Mouse (Mus musculus): Measurements from ENCODE around the gene Hephl1.
"Not testable (repeated sequence)": the region's sequence is repeated elsewhere in the genome, so short reads cannot be mapped to it uniquely, and the experiment has no call there.

Hephl1 gene

DNA sequence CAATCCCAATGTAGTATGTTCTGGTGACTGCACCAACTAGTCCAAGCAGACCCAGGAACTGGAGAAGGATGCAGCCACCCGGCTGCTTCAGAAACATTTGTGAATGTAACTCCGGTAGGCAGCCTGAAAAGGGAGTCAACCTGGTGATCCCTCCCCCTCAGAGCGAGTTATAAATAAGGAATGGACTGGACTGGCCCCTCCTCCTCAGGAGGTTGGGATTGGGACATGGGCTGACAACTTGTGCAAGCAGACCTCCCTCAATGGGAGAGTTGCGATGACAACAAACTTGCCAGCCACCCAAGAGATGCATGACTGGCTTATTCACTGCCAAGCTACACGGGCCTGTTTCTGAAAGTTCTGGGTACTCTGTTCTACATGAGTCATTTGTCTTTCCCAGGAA is at the start of gene Hephl1:
TSS of gene Hephl1 (minus strand) at position 101 of the 400 bp plus-strand sequence.
- in situ Hi-C loops (cut with MboI, MseI): no loop called here

DNA sequence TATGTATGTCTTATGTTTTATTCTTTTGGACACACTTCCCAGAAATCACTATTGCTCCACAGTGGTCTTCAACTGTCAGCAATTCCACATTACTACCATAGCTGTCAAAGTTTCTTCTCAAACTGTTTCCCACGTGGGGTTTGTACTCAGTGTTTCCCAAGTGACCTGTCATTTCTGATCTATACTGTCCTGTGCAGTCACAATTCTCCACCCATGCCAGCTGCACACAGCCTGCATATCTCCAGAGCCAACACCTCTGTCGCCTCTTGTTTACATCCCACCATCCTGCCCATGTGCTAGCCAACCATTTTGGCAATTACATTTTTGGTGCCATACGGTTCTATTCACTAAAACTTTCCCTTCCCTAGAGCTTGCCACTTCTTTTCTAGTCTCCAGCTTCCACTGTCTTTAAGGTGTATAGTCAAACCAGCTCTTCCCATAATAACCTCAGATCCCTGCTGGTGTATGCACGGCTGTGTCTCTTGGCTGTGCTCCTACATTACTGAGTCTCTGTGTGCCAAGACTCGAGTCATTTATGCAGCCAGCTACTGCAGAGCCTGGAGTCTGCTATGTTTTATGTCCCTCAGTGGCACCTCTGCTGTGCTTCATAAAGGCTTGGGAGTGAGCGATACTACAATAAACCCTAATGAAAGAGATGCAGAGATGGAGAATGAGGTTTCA is 37.5 kb upstream of the Hephl1 start:
- in situ Hi-C loops (cut with MboI, MseI): no loop called here

DNA sequence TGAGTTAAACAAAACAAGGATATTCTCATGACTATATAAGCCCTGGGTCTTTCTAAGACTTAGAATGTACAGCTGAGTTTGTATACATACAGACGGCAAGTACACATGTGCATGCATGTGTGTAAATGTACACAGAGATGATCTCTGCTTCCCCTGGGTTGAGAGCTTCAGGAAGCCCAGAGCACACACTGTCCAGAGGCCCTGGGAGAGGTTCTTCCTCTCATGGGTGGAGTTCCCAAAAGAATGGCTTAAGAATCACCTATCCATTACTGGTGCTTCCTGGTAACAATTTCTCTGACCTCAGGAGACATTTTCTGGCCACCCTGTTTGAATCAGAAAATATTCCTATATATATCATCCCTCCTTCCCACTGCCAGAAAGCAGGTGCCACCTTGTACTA is 28.6 kb upstream of the Hephl1 start:
- in situ Hi-C loops (cut with MboI, MseI): loop anchor here in 1 of 2 experiments (5.0 kb wide), 1 partner anchor 77 kb away; no protein-coding TSS in a partner anchor

DNA sequence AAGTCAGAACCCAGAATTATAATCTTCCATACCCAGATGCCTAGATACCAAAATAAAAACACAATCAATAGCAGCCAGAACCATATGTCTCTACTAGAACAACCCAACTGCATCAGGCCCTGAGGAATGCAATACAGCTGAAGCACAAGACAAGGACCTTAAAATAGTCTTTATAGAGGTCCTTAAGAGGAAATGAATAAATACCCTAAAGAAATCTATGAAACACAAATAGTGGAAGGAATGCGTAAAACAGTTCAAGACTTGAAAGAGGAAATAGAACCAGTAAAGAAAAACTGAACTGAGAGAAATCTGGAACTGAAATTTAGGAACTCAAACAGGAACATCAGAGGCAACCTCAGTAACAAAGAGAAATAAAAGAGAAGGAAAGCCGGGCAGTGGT is 14.0 kb upstream of the Hephl1 start:
- in situ Hi-C loops (cut with MboI, MseI): no loop called here

DNA sequence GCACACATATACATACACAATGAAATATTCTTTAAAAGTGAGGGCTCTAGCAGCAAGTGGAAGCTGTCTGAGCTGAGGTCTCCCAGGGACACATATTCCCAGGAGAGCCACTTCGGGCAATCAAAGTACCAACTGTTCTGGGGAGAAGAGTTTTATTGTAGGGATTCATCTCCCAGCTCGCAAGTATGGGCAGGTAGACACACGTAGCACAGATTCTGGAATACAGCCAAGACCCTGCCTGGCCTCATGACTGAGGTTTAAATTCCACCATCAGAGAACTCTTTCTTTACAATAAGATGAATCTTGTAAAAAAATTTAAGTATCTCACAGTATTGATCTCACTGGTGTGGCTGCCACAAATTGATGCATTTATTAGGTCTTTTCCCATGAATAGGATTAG is 10.5 kb upstream of the Hephl1 start:
- in situ Hi-C loops (cut with MboI, MseI): no loop called here

DNA sequence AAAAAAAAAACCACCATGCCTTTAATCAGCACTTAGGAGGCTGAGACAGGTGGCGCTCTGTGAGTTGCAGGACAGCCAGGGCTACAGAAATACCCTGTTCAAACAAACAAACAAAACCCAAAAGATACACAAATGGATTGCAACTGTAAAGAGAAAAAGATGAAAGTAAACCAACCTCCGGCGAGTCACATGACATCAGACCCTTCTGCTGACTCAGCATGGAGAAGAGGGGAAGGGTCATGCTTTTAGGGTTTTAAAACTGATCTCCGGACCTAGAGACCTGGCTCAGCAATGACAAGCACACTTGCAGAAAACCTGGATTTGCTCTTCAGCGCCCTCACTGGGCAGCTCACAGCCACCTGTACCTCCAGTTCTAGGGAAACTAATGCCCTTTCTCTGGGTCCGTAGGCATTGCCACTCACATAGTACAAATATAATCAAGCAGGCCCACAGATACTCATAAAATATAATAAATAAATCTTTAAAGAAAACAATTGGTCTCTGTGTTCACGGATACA is 9.0 kb upstream of the Hephl1 start:
- in situ Hi-C loops (cut with MboI, MseI): no loop called here

DNA sequence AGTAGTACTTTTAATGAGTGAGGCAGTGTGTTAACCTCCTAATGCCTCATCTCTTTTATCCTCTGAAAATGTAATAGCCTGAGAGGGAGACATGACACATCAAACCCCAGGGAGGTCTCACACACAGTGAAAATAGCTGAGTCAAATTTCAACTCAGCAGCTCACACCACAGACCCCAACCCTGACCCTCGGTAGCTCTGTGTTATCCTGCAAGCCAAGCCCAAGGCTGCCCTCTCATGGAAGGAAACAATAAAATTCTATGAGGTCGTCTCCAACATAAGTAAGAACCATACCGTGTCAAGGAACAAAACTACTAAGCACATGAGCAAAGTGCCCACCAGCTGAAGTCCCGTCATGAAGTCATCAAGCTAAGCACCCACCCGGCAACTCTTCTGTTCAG is 8.3 kb upstream of the Hephl1 start:
- in situ Hi-C loops (cut with MboI, MseI): no loop called here

DNA sequence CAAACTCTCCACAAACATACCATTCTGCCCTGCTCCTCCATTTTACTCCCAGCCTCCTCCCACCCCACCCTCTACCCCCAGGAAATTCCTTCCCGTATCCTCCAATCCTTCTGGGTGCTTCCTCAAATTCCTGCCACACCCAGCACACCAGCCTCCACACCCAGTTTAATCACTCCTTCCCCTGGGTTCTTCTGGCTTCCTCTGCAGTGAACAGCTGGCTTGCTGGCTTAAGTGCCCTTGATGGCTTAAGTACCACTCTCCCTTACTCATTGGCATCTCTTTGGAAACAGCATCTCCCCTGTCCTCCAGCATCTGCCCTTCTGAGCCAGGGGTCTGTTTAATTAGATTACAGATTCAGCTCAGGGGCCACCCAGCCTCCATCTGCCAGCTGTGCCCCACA is 7.6 kb upstream of the Hephl1 start:
- in situ Hi-C loops (cut with MboI, MseI): no loop called here

DNA sequence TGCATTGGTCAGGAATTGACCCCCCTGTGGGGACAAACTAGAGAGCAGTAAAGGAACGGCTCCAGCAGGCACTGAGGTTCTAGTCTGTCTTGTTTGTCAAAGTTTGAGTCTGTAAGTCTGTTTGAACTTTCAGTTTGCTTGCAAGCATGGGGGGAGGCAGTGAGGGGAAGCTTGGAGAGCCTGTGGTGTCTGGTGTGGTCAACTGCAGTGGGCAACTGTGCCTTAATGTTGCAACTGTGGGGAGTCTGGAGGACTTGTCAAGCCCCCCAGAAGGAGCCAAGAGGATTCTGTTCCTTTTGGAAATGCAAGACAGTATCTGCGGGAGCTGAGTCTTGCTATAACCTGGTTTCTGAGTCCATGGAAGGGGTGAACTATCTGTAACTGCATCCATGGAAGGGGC is 4.3 kb upstream of the Hephl1 start:
- in situ Hi-C loops (cut with MboI, MseI): no loop called here

DNA sequence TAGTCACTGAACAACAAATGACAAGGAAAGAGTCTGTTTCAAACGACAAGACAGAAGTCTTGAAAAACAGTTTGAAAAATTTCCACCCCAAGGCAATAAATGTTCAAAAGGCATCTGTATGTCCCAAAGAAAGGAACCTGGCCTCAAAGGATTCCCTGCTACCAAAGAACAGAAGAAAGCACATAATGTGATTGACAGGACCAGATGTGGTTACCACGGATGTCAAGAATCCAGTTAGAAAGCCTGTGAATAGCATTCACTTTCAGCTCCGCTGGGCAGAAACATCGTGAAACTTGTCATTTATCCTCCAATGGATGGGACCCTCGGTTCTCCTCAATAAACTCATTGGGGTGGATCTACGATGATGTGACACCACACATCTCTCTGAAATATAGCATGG is 2.2 kb upstream of the Hephl1 start:
- in situ Hi-C loops (cut with MboI, MseI): no loop called here

DNA sequence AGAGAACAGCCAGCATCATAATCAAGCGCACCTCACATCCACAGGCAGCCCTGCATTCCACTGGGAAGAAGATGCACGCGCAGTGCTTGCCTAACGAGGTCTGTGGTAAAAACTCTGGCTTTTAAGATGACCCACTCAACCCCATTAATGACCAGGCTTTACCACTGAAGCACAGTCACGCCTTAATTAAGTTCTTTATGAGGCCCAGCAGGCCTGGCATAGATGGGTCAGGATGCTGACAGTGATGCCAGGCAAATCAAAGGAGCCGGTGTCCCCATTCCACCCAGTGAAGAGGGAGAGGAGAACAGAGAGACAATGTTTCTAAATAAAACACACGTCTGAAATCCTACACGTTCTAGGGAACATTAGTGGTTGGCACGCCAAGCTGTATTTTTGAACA is 3.8 kb downstream of the Hephl1 start:
- in situ Hi-C loops (cut with MboI, MseI): no loop called here

DNA sequence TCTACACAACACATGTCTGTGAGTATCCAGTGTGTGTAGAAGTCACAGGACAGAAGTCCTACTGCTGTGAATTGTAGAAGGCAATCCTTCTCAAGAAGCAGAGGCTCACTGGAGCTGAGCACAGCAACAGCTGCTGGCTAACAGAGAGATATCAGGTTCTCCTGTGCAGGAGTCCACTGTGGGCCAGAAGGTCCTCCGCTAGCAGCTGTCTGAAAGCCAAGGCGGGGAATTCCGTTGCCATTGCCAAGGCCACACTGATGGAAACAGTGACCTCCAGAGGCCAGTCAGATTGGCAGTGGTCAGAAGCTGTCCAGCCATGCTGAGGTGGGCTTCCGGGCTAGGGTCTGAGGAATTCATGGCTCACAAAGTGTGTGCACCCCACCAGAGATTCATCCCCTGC is 6.8 kb downstream of the Hephl1 start:
- in situ Hi-C loops (cut with MboI, MseI): no loop called here

DNA sequence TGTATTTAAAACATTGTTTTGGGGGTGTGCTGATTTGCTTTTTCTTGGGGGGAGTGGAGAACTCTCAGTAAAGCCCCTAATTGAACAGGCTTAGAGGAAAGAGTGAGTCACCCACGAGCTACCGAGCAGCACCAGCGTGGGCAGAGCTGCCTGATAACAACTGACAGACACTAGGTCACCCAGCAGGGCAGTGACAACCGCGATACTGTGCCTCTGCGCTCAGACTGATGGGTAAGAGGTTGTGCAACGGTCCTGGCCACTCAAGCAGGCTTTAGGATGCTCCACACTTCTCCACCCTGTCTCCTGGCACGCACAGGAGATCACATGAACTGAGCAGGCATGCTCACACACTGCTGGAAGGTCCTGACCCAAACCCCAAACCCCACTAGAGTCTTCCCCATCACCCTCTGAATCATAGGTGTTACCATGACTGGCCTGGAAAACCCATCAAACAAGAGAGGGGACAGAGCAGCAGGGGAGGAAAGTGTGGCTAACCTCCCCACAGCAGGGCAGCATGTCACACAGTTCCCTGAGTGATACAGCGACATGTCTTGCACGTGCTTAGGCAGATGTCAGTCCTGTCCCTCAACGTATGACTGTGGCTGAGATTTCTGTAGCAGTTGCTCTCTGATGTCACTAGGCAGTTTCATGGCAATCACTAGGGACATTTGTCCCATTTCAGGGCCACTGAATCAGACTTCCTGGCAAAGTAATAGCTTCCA is 8.2 kb downstream of the Hephl1 start:
- in situ Hi-C loops (cut with MboI, MseI): loop anchor here in 1 of 2 experiments (5.0 kb wide), 1 partner anchor 71 kb away; no protein-coding TSS in a partner anchor

DNA sequence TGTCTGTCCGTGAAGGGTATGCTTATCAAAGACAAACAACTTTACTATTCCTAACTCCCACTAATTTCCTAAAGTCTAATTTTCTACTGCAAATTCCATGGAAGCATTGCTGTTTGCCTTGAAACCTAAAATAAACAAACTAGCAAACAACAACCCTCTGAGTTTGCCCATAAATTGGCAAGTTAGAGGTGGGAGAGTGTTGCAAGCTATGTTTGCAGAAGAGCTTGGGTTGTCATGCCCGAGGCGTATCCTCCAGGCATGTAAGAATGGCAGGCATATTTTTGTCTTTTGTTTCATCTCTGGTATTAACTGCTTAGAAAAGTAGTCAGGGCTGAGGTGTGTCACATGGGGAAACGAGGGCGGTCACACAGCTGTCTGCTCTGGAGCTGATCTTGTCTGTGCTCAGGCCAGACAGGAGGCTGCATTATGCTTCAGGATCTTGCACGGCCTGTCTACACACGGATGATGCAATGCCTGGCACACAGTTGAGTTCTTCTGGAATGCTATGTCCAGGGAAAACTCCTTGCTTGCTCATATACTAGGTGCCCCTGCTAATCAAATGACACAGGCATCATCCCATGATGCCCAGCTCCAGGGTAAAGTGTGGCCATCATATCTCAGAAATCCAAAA is 10.3 kb downstream of the Hephl1 start:
- in situ Hi-C loops (cut with MboI, MseI): loop anchor here in 1 of 2 experiments (5.0 kb wide), 1 partner anchor 69 kb away; no protein-coding TSS in a partner anchor

DNA sequence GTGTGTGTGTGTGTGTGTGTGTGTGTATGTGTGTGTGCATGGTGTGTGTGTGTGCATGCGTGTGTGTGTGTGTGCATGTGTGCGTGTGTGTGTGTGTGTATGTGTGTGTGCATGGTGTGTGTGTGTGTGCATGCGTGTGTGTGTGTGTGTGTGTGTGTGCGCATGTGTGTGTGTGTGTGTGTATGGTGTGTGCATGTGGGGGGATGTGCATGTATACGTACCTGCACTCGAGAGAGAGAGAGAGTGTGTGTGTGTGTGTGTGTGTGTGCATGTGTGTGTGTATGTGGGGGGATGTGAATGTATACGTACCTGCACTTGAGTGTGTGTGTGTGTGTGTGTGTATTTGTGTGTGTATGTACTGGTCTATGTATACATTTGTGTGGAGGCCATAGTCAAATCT is 13.5 kb downstream of the Hephl1 start:
- in situ Hi-C loops (cut with MboI, MseI): not testable (repeated sequence)

DNA sequence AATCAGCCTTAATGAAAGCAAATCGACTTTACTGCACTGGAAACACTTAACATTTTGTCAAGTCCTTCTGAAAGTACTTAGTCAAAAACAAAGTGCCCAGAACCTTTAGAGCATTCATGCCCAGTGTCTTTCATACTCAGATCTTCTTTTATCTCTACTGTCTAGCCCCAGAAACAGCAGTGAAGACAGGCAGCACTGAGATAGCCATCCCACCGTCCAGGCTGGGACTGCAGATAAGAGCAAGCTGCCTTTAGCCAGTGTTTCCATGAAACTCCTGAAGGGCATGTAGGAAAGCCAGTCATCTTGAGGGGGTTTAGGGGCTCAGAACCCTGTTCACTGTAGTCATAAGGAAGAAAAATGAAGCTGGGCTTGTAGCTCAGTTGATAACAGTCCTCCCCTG is 14.7 kb downstream of the Hephl1 start:
- in situ Hi-C loops (cut with MboI, MseI): no loop called here

DNA sequence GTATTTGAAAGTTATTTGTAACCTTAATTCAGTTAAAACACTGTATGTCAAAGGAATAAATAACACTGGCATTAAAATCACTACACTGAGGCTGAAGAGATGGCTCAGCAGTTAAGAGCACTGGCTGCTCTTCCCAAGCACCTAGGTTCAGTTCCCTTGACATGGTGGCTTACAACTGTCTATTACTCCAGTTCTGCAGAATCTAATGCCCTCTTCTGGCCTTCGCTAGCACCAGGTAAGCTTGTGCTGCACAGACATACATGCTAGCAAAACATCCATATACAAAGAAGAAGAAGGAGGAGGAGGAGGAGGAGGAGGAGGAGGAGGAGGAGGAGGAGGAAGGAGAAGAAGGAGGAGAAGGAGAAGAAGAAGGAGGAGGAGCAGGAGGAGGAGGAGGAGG is 15.7 kb downstream of the Hephl1 start:
- in situ Hi-C loops (cut with MboI, MseI): no loop called here

DNA sequence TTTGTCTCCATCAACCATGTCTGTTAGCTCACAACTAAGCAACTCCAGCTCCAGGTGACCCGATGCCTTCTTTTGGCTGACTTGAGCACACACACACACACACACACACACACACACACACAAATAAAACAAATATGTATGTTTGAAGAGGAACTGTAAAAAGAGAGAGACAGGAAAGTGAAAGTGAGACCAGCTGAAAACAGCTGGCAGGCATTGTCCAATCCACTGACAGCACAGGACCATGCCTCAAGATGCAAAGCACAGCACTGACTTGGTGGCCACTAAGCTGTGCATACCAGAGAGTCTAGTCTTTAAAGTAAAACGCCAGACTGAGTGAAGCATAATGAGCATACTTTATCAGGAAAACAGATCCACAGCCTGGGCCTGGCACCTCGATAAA is 16.7 kb downstream of the Hephl1 start:
- in situ Hi-C loops (cut with MboI, MseI): no loop called here

DNA sequence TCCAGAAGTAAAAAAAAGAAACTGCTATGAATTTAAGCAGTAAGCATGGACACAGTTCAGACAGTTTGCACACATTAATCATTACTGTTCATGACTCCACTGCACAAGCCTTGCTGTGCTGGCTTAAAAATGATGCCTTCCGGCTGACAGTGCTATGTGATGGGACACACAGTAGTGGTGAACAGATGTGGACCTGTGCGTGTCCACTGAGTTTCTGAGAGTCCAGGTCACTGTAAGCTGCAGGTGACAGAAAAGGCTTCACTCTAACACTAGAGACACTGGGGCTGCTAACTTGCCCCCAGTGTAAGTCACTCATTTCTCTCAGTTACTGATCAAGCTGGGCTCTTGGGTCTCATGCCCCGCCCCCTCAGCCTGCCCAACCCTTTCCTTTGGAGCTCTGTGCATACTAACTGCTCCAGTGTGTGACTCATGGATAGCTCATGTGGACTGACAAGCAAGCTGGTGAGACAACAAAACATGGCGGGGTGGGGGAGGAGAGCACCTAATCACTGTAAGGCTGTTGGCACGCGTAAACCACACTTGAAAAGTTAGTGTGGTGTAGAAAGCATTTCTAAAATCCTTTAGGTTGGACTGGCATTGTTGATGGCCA is 43.1 kb downstream of the Hephl1 start:
- in situ Hi-C loops (cut with MboI, MseI): no loop called here

DNA sequence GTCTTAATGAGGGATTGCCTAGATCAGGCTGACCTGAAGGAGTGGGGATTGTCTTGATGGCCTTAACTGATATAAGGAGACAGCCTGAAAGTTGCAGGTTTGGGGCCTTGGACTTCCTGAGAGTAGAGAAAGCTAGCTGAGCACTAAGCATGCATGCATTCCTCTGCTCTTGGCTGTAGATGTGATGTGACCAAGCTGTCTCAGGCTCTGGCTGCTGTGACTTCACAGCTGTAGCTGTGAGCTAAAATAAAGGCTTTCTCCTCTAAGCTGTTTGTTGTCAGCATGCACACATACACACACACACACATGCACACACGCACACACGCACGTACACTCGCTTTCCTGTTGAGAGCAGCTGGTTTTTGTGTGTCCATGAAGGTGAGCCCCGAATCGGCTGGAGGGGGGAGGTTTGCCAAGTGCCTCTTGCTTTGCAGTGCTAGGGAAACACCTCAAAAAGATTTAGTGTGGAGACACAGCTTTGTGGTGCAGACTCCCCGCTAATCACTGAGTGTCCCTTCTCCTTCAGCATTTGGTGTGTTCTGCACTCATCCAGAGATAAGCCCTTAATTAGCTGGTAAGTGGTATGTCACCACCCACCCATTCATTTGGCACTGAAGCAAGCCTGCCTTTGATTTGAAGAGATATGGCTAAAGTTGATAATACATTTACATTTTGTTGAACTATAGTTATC is 43.8 kb downstream of the Hephl1 start:
- in situ Hi-C loops (cut with MboI, MseI): no loop called here

DNA sequence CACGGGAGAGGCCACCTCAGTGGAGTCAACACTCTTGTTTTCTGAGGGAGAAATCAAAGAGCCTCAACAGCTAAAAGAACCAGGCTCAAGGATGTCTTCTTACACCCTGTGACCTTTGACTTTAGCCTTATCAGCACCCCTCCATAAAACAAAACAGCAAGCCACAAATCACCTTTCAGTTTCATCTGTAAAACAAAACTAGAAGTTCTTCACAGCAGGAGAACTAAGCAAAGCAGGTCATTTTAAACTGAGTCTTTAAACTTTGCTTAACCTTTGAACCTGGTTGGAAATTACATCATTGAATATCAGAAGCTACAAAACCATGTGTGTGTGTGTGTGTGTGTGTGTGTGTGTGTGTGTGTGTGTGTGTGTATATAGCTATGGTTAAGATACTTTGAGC is 47.7 kb downstream of the Hephl1 start:
- in situ Hi-C loops (cut with MboI, MseI): no loop called here

DNA sequence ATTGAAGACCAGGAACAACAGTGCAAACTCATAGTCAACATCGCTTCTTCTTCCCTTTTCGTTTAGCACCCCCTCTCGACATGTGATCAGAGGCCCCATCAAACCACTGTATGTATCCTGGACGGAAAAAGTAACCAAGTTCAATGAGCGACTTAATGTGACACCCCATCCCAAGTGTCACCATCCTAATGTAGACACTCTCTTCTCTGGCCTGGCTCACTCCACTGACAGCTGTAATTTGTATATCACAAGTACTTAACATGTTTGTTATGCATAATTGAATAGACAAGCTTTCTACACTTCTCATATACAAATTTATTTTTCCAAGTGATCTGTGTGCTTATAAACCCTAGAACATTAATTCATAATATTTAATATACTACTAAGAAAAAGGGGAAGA is 51.1 kb downstream of the Hephl1 start:
- in situ Hi-C loops (cut with MboI, MseI): no loop called here
